In the genomic region with DNA sequence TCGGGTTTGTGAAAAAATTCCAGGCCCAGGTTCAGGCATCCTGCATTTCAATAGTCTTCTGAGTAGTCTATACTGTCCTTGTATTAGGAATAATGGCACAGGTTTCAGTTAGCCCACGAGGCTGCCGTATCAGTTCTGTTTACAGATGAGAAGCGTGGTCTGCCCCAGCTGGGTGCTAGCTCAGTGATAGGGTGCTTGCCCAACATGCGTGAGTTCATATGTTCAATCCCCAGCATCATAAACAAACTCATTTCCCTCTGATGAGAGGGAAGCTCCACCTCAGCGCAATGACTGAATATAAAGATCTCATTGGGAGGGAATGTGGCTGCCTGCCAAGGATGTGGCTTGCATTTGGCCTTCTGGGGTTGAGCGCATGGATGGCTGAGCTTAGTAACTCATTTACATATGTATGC, we compare ENCODE assay signal across 1 mouse cellular context.
TF ChIP-seq lines count a peak whose summit lies in the region.

No protein-coding gene starts in this region.

TF ChIP-seq in MEL, 35 proteins besides CTCF, POLR2A, EP300 and RAD21 (continued from another document):
- TF ChIP-seq CHD1 (IDR thresholded peaks at IDR 0.05; ENCODE audit: low read depth, low read length) (no peak), POLR2AphosphoS2 (IDR thresholded peaks at IDR 0.05; ENCODE audit: low read length) (no peak), SIN3A (IDR thresholded peaks at IDR 0.05; ENCODE audit: low read length) (peak; percentile 50), NRF1 (IDR thresholded peaks at IDR 0.05; ENCODE audit: insufficient read depth, low read depth, low read length, poor library complexity, severe bottlenecking) (no peak), ZNF384 (IDR thresholded peaks at IDR 0.05; ENCODE audit: low read depth, low read length) (no peak), USF2 (IDR thresholded peaks at IDR 0.05; ENCODE audit: borderline replicate concordance in 1 of 2, insufficient read depth in 1 of 2, low read depth in 1 of 2, low read length in 2 of 2) (no peak)
